Mouse (Mus musculus): ENCODE results near the gene Osbpl5. TPM values are rescaled to one million over a fixed set of nuclear protein-coding genes. Genes with fewer than 3 reads are reported as not detected.

Gene Osbpl5
- polyA plus RNA-seq, 1 experiment from 2014 or later = 11.3 TPM

- no peak for ATAC-seq
- 0 out of 2 replicates have a peak overlapping the region, but pooled peaks have one; percentile 24 for H3K9ac ChIP-seq (ENCODE audit: low read depth, low read length)
- peak overlapping the region; percentile 89 for H3K4me2 ChIP-seq (replicated peaks; ENCODE audit: low read depth)
- no peaks in the 10 kb centered on the region for H3K9me3 ChIP-seq (ENCODE audit: control insufficient read depth)
- WGBS = 34% methylated on average over 6 of the region's 6 CpGs
- TF ChIP-seq CTCF (IDR thresholded peaks at IDR 0.05; ENCODE audit: low read depth) = no peak
- H3K4me3 ChIP-seq (ENCODE audit: low read depth, low read length) = no peak overlapping the region
- H3K27me3 ChIP-seq (replicated peaks; ENCODE audit: control insufficient read depth, insufficient read depth, low read length) = no peaks in the 10 kb centered on the region
- peaks cover 3% of the 10 kb centered on the region; the same call in 1 of the 2 replicates for H3K36me3 ChIP-seq (ENCODE audit: control insufficient read depth, insufficient read depth)
- no peak overlapping the region; the same call in 1 of the 2 replicates for H3K27ac ChIP-seq (ENCODE audit: low read depth, low read length)
- peaks cover 9% of the 10 kb centered on the region; the same call in 1 of the 2 replicates for H3K4me1 ChIP-seq (replicated peaks; ENCODE audit: control insufficient read depth, insufficient read depth, low read length)
These were observed 18.6 kb downstream of the Osbpl5 start for GRCm38 (mm10) chr7:143738194-143738593.

- no peak for ATAC-seq
These were observed 23.0 kb downstream of the Osbpl5 start for GRCm38 (mm10) chr7:143733746-143734145.

GRCm38 (mm10) chr7:143729886-143730285, 26.9 kb downstream of the Osbpl5 start:
- Histone ChIP-seq H3K27ac (ENCODE audit: low read depth, low read length) (no peak overlapping the region), H3K36me3 (ENCODE audit: control insufficient read depth, insufficient read depth) (peaks cover under 1% of the 10 kb centered on the region; the same call in 1 of the 2 replicates), H3K9ac (ENCODE audit: low read depth, low read length) (no peak overlapping the region), H3K9me3 (ENCODE audit: control insufficient read depth) (no peaks in the 10 kb centered on the region), H3K4me2 (replicated peaks; ENCODE audit: low read depth) (no peak overlapping the region), H3K4me3 (ENCODE audit: low read depth, low read length) (no peak overlapping the region), H3K27me3 (replicated peaks; ENCODE audit: control insufficient read depth, insufficient read depth, low read length) (no peaks in the 10 kb centered on the region), H3K4me1 (replicated peaks; ENCODE audit: control insufficient read depth, insufficient read depth, low read length) (no peaks in the 10 kb centered on the region)
- WGBS = 67% methylated on average over 10 of the region's 10 CpGs
- no peak for TF ChIP-seq CTCF (IDR thresholded peaks at IDR 0.05; ENCODE audit: low read depth)
- no peak for ATAC-seq

More at GRCm38 (mm10) chr7:143733746-143734145, 23.0 kb downstream of the Osbpl5 start:
- no peak overlapping the region for H3K4me2 ChIP-seq (replicated peaks; ENCODE audit: low read depth)
- no peak overlapping the region for H3K4me3 ChIP-seq (ENCODE audit: low read depth, low read length)
- peaks cover 3% of the 10 kb centered on the region; the same call in 1 of the 2 replicates for H3K36me3 ChIP-seq (ENCODE audit: control insufficient read depth, insufficient read depth)
- TF ChIP-seq CTCF (IDR thresholded peaks at IDR 0.05; ENCODE audit: low read depth) = no peak
- no peaks in the 10 kb centered on the region for H3K27me3 ChIP-seq (replicated peaks; ENCODE audit: control insufficient read depth, insufficient read depth, low read length)
- H3K9me3 ChIP-seq (ENCODE audit: control insufficient read depth) = no peaks in the 10 kb centered on the region
- peaks cover 6% of the 10 kb centered on the region; the same call in 1 of the 2 replicates for H3K4me1 ChIP-seq (replicated peaks; ENCODE audit: control insufficient read depth, insufficient read depth, low read length)
- H3K27ac ChIP-seq (ENCODE audit: low read depth, low read length) = no peak overlapping the region
- WGBS = 92% methylated on average over 4 of the region's 4 CpGs
- no peak overlapping the region for H3K9ac ChIP-seq (ENCODE audit: low read depth, low read length)

- TF ChIP-seq CTCF (IDR thresholded peaks at IDR 0.05; ENCODE audit: low read depth) = peak; percentile 39
- Histone ChIP-seq H3K4me3 (ENCODE audit: low read depth, low read length) (no peak overlapping the region), H3K9me3 (ENCODE audit: control insufficient read depth) (no peaks in the 10 kb centered on the region), H3K4me1 (replicated peaks; ENCODE audit: control insufficient read depth, insufficient read depth, low read length) (no peaks in the 10 kb centered on the region; the same call in 1 of the 2 replicates), H3K27me3 (replicated peaks; ENCODE audit: control insufficient read depth, insufficient read depth, low read length) (no peaks in the 10 kb centered on the region), H3K9ac (ENCODE audit: low read depth, low read length) (no peak overlapping the region), H3K36me3 (ENCODE audit: control insufficient read depth, insufficient read depth) (no peaks in the 10 kb centered on the region), H3K4me2 (replicated peaks; ENCODE audit: low read depth) (no peak overlapping the region), H3K27ac (ENCODE audit: low read depth, low read length) (no peak overlapping the region)
- WGBS = 68% methylated on average over 4 of the region's 4 CpGs
- no peak for ATAC-seq
These were observed 30.4 kb downstream of the Osbpl5 start for GRCm38 (mm10) chr7:143726396-143726795.

- no peaks in the 10 kb centered on the region for H3K27me3 ChIP-seq (replicated peaks; ENCODE audit: control insufficient read depth, insufficient read depth, low read length)
- peak overlapping the region; percentile 26; the same call in 1 of the 2 replicates for H3K9ac ChIP-seq (ENCODE audit: low read depth, low read length)
- no peaks in the 10 kb centered on the region for H3K9me3 ChIP-seq (ENCODE audit: control insufficient read depth)
- H3K36me3 ChIP-seq (ENCODE audit: control insufficient read depth, insufficient read depth) = no peaks in the 10 kb centered on the region
- peak overlapping the region; percentile 76 for H3K27ac ChIP-seq (ENCODE audit: low read depth, low read length)
- 36% methylated on average over 4 of the region's 4 CpGs for WGBS
- H3K4me2 ChIP-seq (replicated peaks; ENCODE audit: low read depth) = peak overlapping the region; percentile 60
- peak overlapping the region; percentile 30; the same call in 1 of the 2 replicates for H3K4me3 ChIP-seq (ENCODE audit: low read depth, low read length)
- no peak for TF ChIP-seq CTCF (IDR thresholded peaks at IDR 0.05; ENCODE audit: low read depth)
- ATAC-seq = peak; percentile 96
- no peaks in the 10 kb centered on the region; the same call in 1 of the 2 replicates for H3K4me1 ChIP-seq (replicated peaks; ENCODE audit: control insufficient read depth, insufficient read depth, low read length)
These were observed 32.9 kb downstream of the Osbpl5 start for GRCm38 (mm10) chr7:143723841-143724240.

GRCm38 (mm10) chr7:143722646-143723045, 34.1 kb downstream of the Osbpl5 start:
- no peak for TF ChIP-seq CTCF (IDR thresholded peaks at IDR 0.05; ENCODE audit: low read depth)
- Histone ChIP-seq H3K4me2 (replicated peaks; ENCODE audit: low read depth) (no peak overlapping the region), H3K4me1 (replicated peaks; ENCODE audit: control insufficient read depth, insufficient read depth, low read length) (peaks cover 2% of the 10 kb centered on the region; the same call in 1 of the 2 replicates), H3K9ac (ENCODE audit: low read depth, low read length) (no peak overlapping the region), H3K36me3 (ENCODE audit: control insufficient read depth, insufficient read depth) (no peaks in the 10 kb centered on the region), H3K9me3 (ENCODE audit: control insufficient read depth) (no peaks in the 10 kb centered on the region), H3K4me3 (ENCODE audit: low read depth, low read length) (no peak overlapping the region), H3K27ac (ENCODE audit: low read depth, low read length) (no peak overlapping the region), H3K27me3 (replicated peaks; ENCODE audit: control insufficient read depth, insufficient read depth, low read length) (no peaks in the 10 kb centered on the region)
- ATAC-seq = no peak
- WGBS = 89% methylated on average over 5 of the region's 5 CpGs
